Mouse (Mus musculus) forebrain, embryonic 14.5 days (tissue): ENCODE measurements around the gene Kcnip4. TPM values are rescaled to one million over a fixed set of nuclear protein-coding genes. Genes with fewer than 3 reads are reported as not detected.

Source experiments
- ATAC-seq: fragments of 200-750 bp; cut with Nextera tagmentation; 2 replicates; pipeline ENCODE4 v1.8.0; 2017; ENCODE audit warnings: mild to moderate bottlenecking, moderate library complexity
- DNase-seq: peaks from one replicate; pipeline ENCODE4 v3.0.0-alpha.2; 2015; ENCODE audit warnings: low spot score
- H3K27ac ChIP-seq: fragments of 300-500 bp; sonication (generic); 2 replicates; pipeline ENCODE4 v1.5.1; 2014; ENCODE audit warnings: low read depth, mild to moderate bottlenecking, control low read depth, low read length, moderate library complexity
- H3K27me3 ChIP-seq: fragments of 300-500 bp; sonication (generic); replicated peaks from 2 replicates; pipeline ENCODE4 v1.6.1; 2014; ENCODE audit warnings: low read length, control low read depth, mixed read lengths; ENCODE audit not compliant: control insufficient read depth, insufficient read depth
- H3K36me3 ChIP-seq: fragments of 300-500 bp; sonication (generic); 2 replicates; pipeline ENCODE4 v1.6.1; 2014; ENCODE audit warnings: low read length, control low read depth; ENCODE audit not compliant: control insufficient read depth, insufficient read depth
- H3K4me1 ChIP-seq: fragments of 300-500 bp; sonication (generic); 2 replicates; pipeline ENCODE4 v1.6.1; 2014; ENCODE audit warnings: antibody characterized with exemption, low read length, control low read depth; ENCODE audit not compliant: control insufficient read depth, insufficient read depth
- H3K4me2 ChIP-seq: fragments of 300-500 bp; sonication (generic); 2 replicates; pipeline ENCODE4 v1.6.1; 2014; ENCODE audit warnings: mild to moderate bottlenecking, control low read depth, low read length
- H3K4me3 ChIP-seq: fragments of 300-500 bp; sonication (generic); 2 replicates; pipeline ENCODE4 v1.5.1; 2014; ENCODE audit warnings: low read depth, low read length, control low read depth
- H3K9ac ChIP-seq: fragments of 300-500 bp; sonication (generic); 2 replicates; pipeline ENCODE4 v1.6.1; 2014; ENCODE audit warnings: mild to moderate bottlenecking, low read length, control low read depth, moderate library complexity
- H3K9me3 ChIP-seq: fragments of 300-500 bp; sonication (generic); replicated peaks from 2 replicates; pipeline ENCODE4 v1.6.1; 2016; ENCODE audit warnings: low read length, control low read depth, mixed read lengths; ENCODE audit not compliant: control insufficient read depth
- WGBS: fragments of 180-500 bp; shearing (Covaris S2); extraction: QIAGEN DNeasy Blood & Tissue Kit; methylation state at CpG from one replicate; pipeline ENCODE4 v1.1.7; 2014; 5-methylcytosine and 5-hydroxymethylcytosine counted together
- polyA plus RNA-seq: library from polyadenylated mRNA; unstranded; fragments of >200 nt; fragmentation: Nextera tagmentation; extraction: Ambion mirVana; gene quantifications from 2 replicates; pipeline ENCODE4 v1.2.1, GENCODE M21; 2014

Gene Kcnip4
- polyA plus RNA-seq, 1 experiment from 2014 or later, result 8.0 TPM

DNA sequence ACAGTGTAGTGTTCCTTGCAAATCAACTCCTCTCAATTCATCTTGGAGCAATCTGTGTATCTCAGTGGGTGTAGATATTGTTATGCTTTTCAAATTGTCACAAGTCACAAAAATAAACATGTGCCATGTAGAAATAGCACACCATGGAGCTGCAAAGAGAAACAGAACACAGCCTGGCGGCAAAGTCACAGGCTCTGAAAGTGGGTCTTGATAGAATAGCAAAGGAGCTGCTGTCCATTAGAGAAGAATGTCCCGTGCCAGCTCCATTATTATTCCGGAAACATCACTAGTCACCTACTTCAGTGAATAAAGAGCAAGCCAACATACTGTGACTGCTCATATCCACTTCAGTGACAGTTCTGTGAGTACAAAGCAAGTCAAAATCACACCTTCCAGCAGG is 232.9 kb downstream of the Kcnip4 start:
- Histone ChIP-seq H3K4me3 (no peak overlapping the region), H3K4me2 (no peak overlapping the region), H3K36me3 (no peaks in the 10 kb centered on the region), H3K4me1 (no peaks in the 10 kb centered on the region), H3K27me3 (no peaks in the 10 kb centered on the region), H3K9me3 (no peaks in the 10 kb centered on the region), H3K27ac (no peak overlapping the region), H3K9ac (no peak overlapping the region)
- DNase-seq (no peak), ATAC-seq (no peak)
- 75% methylated on average over 3 of the region's 3 CpGs for WGBS

DNA sequence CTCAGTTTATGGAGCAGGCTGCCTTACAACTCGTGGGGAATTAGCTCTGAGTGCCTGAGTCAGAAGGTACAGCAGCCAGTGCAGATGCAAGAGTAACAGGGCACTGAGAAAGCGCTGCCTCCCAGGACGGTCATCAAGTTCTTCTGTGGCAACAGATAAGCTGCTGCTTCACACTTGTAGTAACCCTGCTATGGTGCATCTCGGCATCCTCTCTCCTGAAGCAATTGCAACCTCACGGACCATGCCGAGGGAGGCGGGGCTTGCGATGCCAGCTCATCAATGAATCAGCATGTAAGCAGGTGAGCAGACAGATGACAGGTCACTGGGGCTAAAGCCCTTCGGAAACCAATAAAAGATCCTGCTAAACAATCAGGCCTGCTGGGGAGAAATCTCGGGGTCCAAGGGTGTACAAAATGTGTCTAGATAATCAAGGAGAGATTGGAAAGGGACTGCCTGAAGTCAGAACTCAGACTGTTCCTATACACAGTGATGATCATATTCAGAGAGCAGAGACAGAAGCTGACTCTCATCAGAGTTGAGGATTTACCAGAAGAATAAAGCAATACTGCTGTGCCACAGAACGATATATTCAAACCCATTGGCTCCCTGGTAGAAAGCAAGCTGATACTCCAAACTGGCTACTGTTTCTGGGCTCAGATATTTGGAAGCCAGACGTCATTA is 239.1 kb downstream of the Kcnip4 start:
- H3K27ac ChIP-seq, result no peak overlapping the region
- H3K4me1 ChIP-seq, result 0 out of 2 replicates have a peak, but pooled peaks cover 9% of the 10 kb centered on the region
- H3K36me3 ChIP-seq, result no peaks in the 10 kb centered on the region
- DNase-seq (no peak), ATAC-seq (peak; percentile 45; the same call in 1 of the 2 replicates)
- peak overlapping the region; percentile 54 for H3K4me2 ChIP-seq
- H3K9ac ChIP-seq, result peak overlapping the region; percentile 52
- H3K27me3 ChIP-seq, result no peaks in the 10 kb centered on the region
- H3K4me3 ChIP-seq, result peak overlapping the region; percentile 16
- no peaks in the 10 kb centered on the region for H3K9me3 ChIP-seq
- 9% methylated on average over 12 of the region's 12 CpGs for WGBS

DNA sequence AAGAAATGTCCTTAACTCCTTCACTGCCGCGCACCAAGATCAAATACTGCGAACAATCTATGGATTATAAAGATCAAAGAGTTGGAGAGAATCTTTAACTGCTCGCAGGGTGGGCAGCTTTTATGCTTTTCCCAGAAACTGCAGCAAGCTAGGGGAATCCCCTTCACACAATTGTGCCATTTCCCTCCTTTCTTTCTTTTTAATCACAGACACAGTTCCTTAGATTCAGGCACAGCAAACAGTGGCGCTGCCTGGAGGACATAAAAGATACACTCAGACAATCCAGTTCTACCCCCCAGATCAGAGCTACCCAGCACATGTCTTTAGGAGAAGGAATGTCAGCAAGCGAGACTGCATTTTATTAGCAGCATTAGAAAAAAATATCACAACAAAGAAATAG is 239.9 kb downstream of the Kcnip4 start:
- Histone ChIP-seq H3K27me3 (no peaks in the 10 kb centered on the region), H3K4me3 (peak overlapping the region; percentile 16; the same call in 1 of the 2 replicates), H3K9ac (peak overlapping the region; percentile 33; the same call in 1 of the 2 replicates), H3K36me3 (no peaks in the 10 kb centered on the region), H3K4me1 (0 out of 2 replicates have a peak, but pooled peaks cover 9% of the 10 kb centered on the region), H3K27ac (no peak overlapping the region), H3K4me2 (peak overlapping the region; percentile 54), H3K9me3 (no peaks in the 10 kb centered on the region)
- DNase-seq, result peak; percentile 36
- ATAC-seq, result peak; percentile 56; the same call in 1 of the 2 replicates
- 12% methylated on average over 6 of the region's 6 CpGs for WGBS

DNA sequence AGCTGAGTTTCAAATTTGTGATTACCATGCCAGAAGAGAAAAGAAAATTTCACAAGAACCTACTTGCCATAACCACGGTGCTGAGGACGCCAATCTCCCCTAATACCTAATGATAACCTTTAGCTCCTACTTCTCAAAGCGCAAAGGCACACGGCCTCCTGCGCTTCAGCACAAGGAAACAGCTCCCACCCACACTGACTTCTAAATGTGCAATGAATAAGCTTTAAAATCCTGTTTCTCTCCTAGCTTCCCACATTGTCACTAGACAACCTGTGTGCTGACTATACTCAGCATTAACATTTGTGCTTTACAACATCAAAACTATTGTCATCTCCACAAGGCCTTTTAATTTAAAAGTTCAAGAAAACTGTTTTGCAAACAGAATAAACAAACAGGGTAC is 241.3 kb downstream of the Kcnip4 start:
- no peak for ATAC-seq
- 70% methylated on average over 5 of the region's 5 CpGs for WGBS

DNA sequence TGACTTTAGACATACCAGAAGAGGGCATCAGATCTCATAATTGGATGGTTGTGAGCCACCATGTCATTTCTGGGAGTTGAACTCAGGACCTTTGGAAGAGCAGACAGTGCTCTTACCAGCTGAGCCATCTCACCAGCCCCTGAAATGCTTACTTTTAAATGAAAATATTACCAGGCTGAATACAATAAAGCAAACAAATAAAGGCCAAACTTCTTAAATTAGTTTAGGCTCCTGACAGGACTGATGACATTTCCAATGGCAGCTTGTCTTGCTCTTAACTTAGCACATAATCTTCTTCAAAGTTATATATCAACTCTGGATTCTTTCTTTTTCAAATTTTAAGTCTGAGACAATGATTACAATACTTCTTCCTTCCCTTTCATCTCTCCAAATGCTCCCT is 252.8 kb downstream of the Kcnip4 start:
- Histone ChIP-seq H3K4me2 (no peak overlapping the region), H3K36me3 (no peaks in the 10 kb centered on the region), H3K4me1 (no peaks in the 10 kb centered on the region), H3K27ac (no peak overlapping the region), H3K9me3 (no peaks in the 10 kb centered on the region), H3K9ac (no peak overlapping the region), H3K4me3 (no peak overlapping the region), H3K27me3 (no peaks in the 10 kb centered on the region)
- DNase-seq (no peak), ATAC-seq (no peak)

More for the DNA sequence above, 241.3 kb downstream of the Kcnip4 start:
- H3K9ac ChIP-seq, result no peak overlapping the region
- no peaks in the 10 kb centered on the region for H3K9me3 ChIP-seq
- H3K27me3 ChIP-seq, result no peaks in the 10 kb centered on the region
- DNase-seq, result no peak
- no peak overlapping the region for H3K4me3 ChIP-seq
- 0 out of 2 replicates have a peak, but pooled peaks cover 9% of the 10 kb centered on the region for H3K4me1 ChIP-seq
- no peaks in the 10 kb centered on the region for H3K36me3 ChIP-seq
- H3K4me2 ChIP-seq, result no peak overlapping the region
- H3K27ac ChIP-seq, result no peak overlapping the region

DNA sequence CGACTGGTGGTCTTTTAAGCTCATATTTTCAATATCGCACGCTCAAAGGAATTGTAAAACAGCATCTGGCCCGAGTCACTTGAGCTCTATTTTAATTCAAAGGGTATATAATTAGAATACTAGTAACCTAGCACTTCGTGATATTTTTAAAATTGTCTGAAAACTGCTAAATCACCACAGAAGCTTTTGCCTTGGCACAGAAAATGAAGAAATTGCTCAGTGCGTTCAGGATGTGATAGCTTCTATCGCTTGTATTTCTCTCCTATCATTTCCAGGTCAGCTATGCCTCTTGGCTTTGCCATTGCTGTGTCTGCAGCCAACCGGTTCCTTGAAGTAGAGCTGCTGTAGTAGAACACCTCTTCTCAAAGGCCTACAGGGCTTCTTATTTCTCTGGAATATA is 255.9 kb downstream of the Kcnip4 start:
- no peaks in the 10 kb centered on the region for H3K4me1 ChIP-seq
- no peak overlapping the region for H3K4me3 ChIP-seq
- no peak overlapping the region for H3K4me2 ChIP-seq
- no peak overlapping the region for H3K27ac ChIP-seq
- ATAC-seq (no peak), DNase-seq (no peak)
- H3K9ac ChIP-seq, result no peak overlapping the region
- no peaks in the 10 kb centered on the region for H3K27me3 ChIP-seq
- no peaks in the 10 kb centered on the region for H3K36me3 ChIP-seq
- H3K9me3 ChIP-seq, result no peaks in the 10 kb centered on the region
- WGBS, result 92% methylated on average over 8 of the region's 8 CpGs

DNA sequence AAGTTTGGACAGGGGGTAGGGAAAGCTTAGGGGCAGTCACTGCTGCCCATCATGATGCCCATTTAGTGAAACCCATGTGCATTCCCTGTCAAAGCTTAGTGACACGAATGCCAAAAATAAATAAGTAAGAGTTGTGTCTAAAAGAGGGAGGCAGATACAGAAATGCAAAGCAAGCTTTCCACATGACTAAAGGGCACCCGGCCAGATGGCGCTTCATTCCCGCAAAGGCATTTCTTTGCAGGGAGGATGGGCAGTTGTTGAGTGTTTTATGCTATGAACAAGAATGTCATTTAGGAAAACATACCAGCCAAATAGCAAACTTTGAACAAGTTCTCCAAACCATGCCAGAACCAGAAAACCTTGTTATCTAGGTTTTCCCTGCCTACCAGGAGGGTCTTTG is 265.4 kb downstream of the Kcnip4 start:
- Histone ChIP-seq H3K4me2 (no peak overlapping the region), H3K27ac (no peak overlapping the region), H3K36me3 (no peaks in the 10 kb centered on the region), H3K9ac (no peak overlapping the region), H3K27me3 (no peaks in the 10 kb centered on the region), H3K4me3 (no peak overlapping the region), H3K9me3 (no peaks in the 10 kb centered on the region), H3K4me1 (no peaks in the 10 kb centered on the region)
- 91% methylated on average over 4 of the region's 4 CpGs for WGBS
- DNase-seq (no peak), ATAC-seq (no peak)

DNA sequence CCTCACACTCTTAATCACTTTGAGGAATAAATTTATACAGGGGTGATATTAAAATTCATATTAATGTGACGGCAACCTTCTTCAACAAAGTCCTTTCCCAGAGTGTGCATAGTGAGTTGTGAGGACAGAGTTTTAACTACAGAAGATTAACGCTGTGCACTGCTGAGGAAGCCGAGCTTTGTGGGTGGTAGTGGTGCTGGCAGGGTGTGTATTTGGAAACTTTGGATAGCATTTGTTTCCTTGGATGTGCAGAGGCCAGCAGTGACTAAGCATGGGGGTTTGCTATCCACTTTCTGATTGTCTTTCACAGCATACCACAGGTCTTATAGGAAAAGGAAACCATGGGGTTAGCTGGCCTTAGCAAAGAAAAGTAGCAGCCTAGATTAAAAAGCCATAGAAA is 267.9 kb downstream of the Kcnip4 start:
- H3K27me3 ChIP-seq, result no peaks in the 10 kb centered on the region
- H3K9ac ChIP-seq, result no peak overlapping the region
- H3K4me3 ChIP-seq, result no peak overlapping the region
- H3K4me1 ChIP-seq, result no peaks in the 10 kb centered on the region
- ATAC-seq (no peak), DNase-seq (no peak)
- WGBS, result 79% methylated on average over 3 of the region's 3 CpGs
- H3K9me3 ChIP-seq, result no peaks in the 10 kb centered on the region
- H3K4me2 ChIP-seq, result no peak overlapping the region
- H3K27ac ChIP-seq, result no peak overlapping the region
- H3K36me3 ChIP-seq, result no peaks in the 10 kb centered on the region

DNA sequence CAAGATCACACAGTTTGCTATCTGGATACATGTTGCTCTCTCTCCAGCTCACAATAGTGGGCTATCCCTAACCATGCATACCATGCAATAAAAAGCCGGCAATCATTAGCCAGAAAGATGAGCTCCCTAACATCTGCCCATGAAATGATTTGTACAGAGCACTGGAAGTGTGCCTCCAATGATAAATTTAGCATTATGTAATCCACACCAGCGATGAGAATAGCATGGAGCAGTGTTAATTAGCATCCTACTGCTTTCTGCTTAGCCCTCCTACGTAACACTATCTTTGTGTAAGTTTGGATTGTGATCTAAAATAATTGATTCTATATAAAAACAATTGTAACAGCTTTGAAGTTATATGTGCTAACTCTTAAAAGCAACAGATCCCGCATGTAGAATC is 268.7 kb downstream of the Kcnip4 start:
- no peak overlapping the region for H3K9ac ChIP-seq
- 75% methylated on average over 4 of the region's 4 CpGs for WGBS
- H3K4me1 ChIP-seq, result no peaks in the 10 kb centered on the region
- H3K4me2 ChIP-seq, result no peak overlapping the region
- no peaks in the 10 kb centered on the region for H3K36me3 ChIP-seq
- H3K27ac ChIP-seq, result no peak overlapping the region
- ATAC-seq (no peak), DNase-seq (no peak)
- no peaks in the 10 kb centered on the region for H3K27me3 ChIP-seq
- no peaks in the 10 kb centered on the region for H3K9me3 ChIP-seq
- no peak overlapping the region for H3K4me3 ChIP-seq
